Comparison of ENCODE assay signal across 9 mouse cellular contexts in the genomic region with DNA sequence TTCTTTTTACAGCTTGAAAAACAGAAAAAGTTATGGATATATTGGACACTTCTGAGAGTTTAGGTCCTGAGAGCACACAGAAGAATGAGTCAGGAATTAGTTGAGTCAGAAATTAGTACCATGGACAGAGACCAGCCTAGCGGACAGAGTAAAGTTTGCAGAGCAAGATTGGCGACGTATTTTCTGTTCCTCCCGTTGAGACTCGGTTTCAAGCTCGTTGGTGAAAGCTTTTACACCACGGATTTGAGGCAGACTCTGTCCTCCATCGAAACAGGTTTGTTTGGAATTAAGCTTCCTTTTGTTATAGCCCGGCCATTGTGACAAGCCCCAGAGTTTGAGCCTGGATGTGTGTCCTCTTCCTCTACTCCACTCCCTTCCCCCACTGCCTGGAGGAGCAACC. TPM values are rescaled to one million over a fixed set of nuclear protein-coding genes. Genes with fewer than 3 reads are reported as not detected.
DNase-seq lines count a peak whose midpoint lies in the region; ATAC-seq and TF ChIP-seq lines count a peak whose summit lies in the region.
"Had no signal": no experiment of that assay in that cellular context is flagged by ENCODE, and none has a peak within 500 bp of the region (broad histone marks: within the 10 kb centered on the region; RNA-seq: fewer than 3 reads in every experiment).

No protein-coding gene starts in this region.

- H3K4me1 ChIP-seq in E14TG2a.4 (replicated peaks; ENCODE audit: low read depth, low read length), result peaks cover 51% of the 10 kb centered on the region
- H3K4me1 ChIP-seq in forebrain, embryonic 14.5 days (ENCODE audit: control insufficient read depth, insufficient read depth, low read length), result peaks cover 5% of the 10 kb centered on the region
- peaks cover 38% of the 10 kb centered on the region for H3K4me1 ChIP-seq in midbrain, embryonic 10.5 days

- WGBS in forebrain, embryonic 14.5 days, result 3% methylated on average over 9 of the region's 9 CpGs
- WGBS in midbrain, embryonic 10.5 days, result under 1% methylated on average over 9 of the region's 9 CpGs

- peak; percentile 5 to 21 for DNase-seq in adrenal gland, postnatal 36 days
- DNase-seq in adrenal gland, adult 2 months, result no peak
- DNase-seq in forebrain, embryonic 14.5 days (ENCODE audit: low spot score), result no peak
- peak; percentile 28 for DNase-seq in midbrain, embryonic 10.5 days (ENCODE audit: low spot score)
- no peak for DNase-seq in cerebellum, adult 18-20 months
- DNase-seq in right cerebral cortex, postnatal 10 days (ENCODE audit: low spot score in 2 of 2), result no peak

- H3K36me3 ChIP-seq in E14TG2a.4 (ENCODE audit: insufficient read depth, low read length), result no peaks in the 10 kb centered on the region
- no peaks in the 10 kb centered on the region for H3K36me3 ChIP-seq in forebrain, embryonic 14.5 days (ENCODE audit: control insufficient read depth, insufficient read depth, low read length)
- no peaks in the 10 kb centered on the region for H3K36me3 ChIP-seq in midbrain, embryonic 10.5 days
- H3K36me3 ChIP-seq: limb, embryonic 15.5 days had no signal

- H3K27ac ChIP-seq in forebrain, embryonic 14.5 days (ENCODE audit: low read depth, low read length), result no peak overlapping the region
- no peak overlapping the region; the same call in 1 of the 2 replicates for H3K27ac ChIP-seq in midbrain, embryonic 10.5 days (replicated peaks)
- H3K27ac ChIP-seq: limb, embryonic 15.5 days had no signal

- no peak overlapping the region for H3K9ac ChIP-seq in forebrain, embryonic 14.5 days (ENCODE audit: low read length)
- H3K9ac ChIP-seq: limb, embryonic 15.5 days had no signal

- H3K4me2 ChIP-seq in forebrain, embryonic 14.5 days (ENCODE audit: low read length), result peak overlapping the region; percentile 79; the same call in 1 of the 2 replicates
- H3K4me2 ChIP-seq: limb, embryonic 15.5 days had no signal

- no peak for TF ChIP-seq CTCF in E14TG2a.4 (conservative IDR thresholded peaks at IDR 0.05; ENCODE audit: low read length)

- no peaks in the 10 kb centered on the region for H3K9me3 ChIP-seq in E14TG2a.4 (ENCODE audit: low read length)
- H3K9me3 ChIP-seq in forebrain, embryonic 14.5 days (replicated peaks; ENCODE audit: control insufficient read depth, low read length), result no peaks in the 10 kb centered on the region
- H3K9me3 ChIP-seq in midbrain, embryonic 10.5 days (replicated peaks), result no peaks in the 10 kb centered on the region
- H3K9me3 ChIP-seq: limb, embryonic 15.5 days had no signal

- H3K4me3 ChIP-seq in E14TG2a.4 (replicated peaks; ENCODE audit: low read length), result peak overlapping the region; percentile 59
- H3K4me3 ChIP-seq in forebrain, embryonic 14.5 days (ENCODE audit: low read depth, low read length), result no peak overlapping the region
- H3K4me3 ChIP-seq in midbrain, embryonic 10.5 days, result peak overlapping the region; percentile 53
- H3K4me3 ChIP-seq: limb, embryonic 15.5 days had no signal

- H3K27me3 ChIP-seq in E14TG2a.4 (ENCODE audit: insufficient read depth, low read length), result peaks cover 26% of the 10 kb centered on the region
- no peaks in the 10 kb centered on the region for H3K27me3 ChIP-seq in forebrain, embryonic 14.5 days (replicated peaks; ENCODE audit: control insufficient read depth, insufficient read depth, low read length)
- H3K27me3 ChIP-seq in midbrain, embryonic 10.5 days (ENCODE audit: low read depth, poor library complexity, severe bottlenecking), result peaks cover 30% of the 10 kb centered on the region

- no peak for ATAC-seq in forebrain, embryonic 14.5 days
- no peak for ATAC-seq in CD4-positive, CD25-positive, alpha-beta regulatory T cell, adult 4 months

RNA-seq across cellular contexts. Expression of a gene that starts 21.0 kb away (rescaled TPM):
- total RNA-seq in adrenal gland, postnatal 36 days (2021), result 1 to 10 TPM in 1 of 2 experiments, under 1 TPM in 1; 0.23 to 1.8 TPM
- total RNA-seq in adrenal gland, adult 2 months (2021), result 1 to 10 TPM in 1 of 2 experiments, under 1 TPM in 1; 0.93 to 1.1 TPM
- 0.11 TPM in 1 of 2 replicates, not detected in the other for polyA plus RNA-seq in adrenal gland, adult 2 months (2012; rRNA removed)
- 134 and 140 TPM in 2 replicates for polyA plus RNA-seq in forebrain, embryonic 14.5 days (2014; fragmentation: Nextera tagmentation; extraction: Ambion mirVana)
- 39.7 and 56.0 TPM in 2 replicates for polyA plus RNA-seq in midbrain, embryonic 10.5 days (2016; fragmentation: Nextera tagmentation; extraction: Ambion mirVana)
- polyA plus RNA-seq in CD4-positive, CD25-positive, alpha-beta regulatory T cell, adult 4 months (2017; shearing (Covaris generic)), result under 1 TPM in 1 of 2 experiments, not detected in 1; 0.12 TPM

Comparison
In these comparisons a context has a peak if more than half of its experiments do, and no peak if none do; other contexts are left out.
1. DNase-seq: peak in adrenal gland, postnatal 36 days (2 of 2) and midbrain, embryonic 10.5 days (single experiment); none in adrenal gland, adult 2 months (single experiment), forebrain, embryonic 14.5 days (single experiment), cerebellum, adult 18-20 months (0 of 2) and right cerebral cortex, postnatal 10 days (0 of 2).
2. RNA of a gene that starts 21.0 kb away (polyA plus RNA-seq): 134 to 140 TPM in forebrain, embryonic 14.5 days and 39.7 to 56.0 TPM in midbrain, embryonic 10.5 days; 0.12 TPM in CD4-positive, CD25-positive, alpha-beta regulatory T cell, adult 4 months and 0.11 TPM in adrenal gland, adult 2 months; every median in the first group is over 10 times any median in the second.